Mouse (Mus musculus) heart, embryonic 15.5 days (tissue): ENCODE results near the gene Cav2. TPM values are rescaled to one million over a fixed set of nuclear protein-coding genes. Genes with fewer than 3 reads are reported as not detected.
A peak's percentile ranks its signal among the peaks of the same experiment; 100 is the strongest.

Experiments
- ATAC-seq: fragments of 200-750 bp; cut with Nextera tagmentation; replicated peaks from 2 replicates; pipeline ENCODE4 v1.8.0; 2017; ENCODE audit warnings: low read depth, moderate TSS enrichment; ENCODE audit not compliant: insufficient number of reproducible peaks, insufficient read depth, low FRiP score
- H3K27ac ChIP-seq: fragments of 300-500 bp; sonication (generic); 2 replicates; pipeline ENCODE4 v1.5.1; 2015; ENCODE audit warnings: mild to moderate bottlenecking, inconsistent platforms
- H3K27me3 ChIP-seq: fragments of 300-500 bp; sonication (generic); 2 replicates; pipeline ENCODE4 v1.6.1; 2015; ENCODE audit warnings: inconsistent platforms
- H3K36me3 ChIP-seq: fragments of 300-500 bp; sonication (generic); 2 replicates; pipeline ENCODE4 v1.6.1; 2015; ENCODE audit warnings: mild to moderate bottlenecking, inconsistent platforms
- H3K4me1 ChIP-seq: fragments of 300-500 bp; sonication (generic); replicated peaks from 2 replicates; pipeline ENCODE4 v1.6.1; 2015; ENCODE audit warnings: inconsistent platforms
- H3K4me2 ChIP-seq: fragments of 300-500 bp; sonication (generic); 2 replicates; pipeline ENCODE4 v1.6.1; 2015; ENCODE audit warnings: inconsistent platforms, mild to moderate bottlenecking, moderate library complexity
- H3K4me3 ChIP-seq: fragments of 300-500 bp; sonication (generic); 2 replicates; pipeline ENCODE4 v1.5.1; 2015; ENCODE audit warnings: mild to moderate bottlenecking, inconsistent platforms
- H3K9ac ChIP-seq: fragments of 300-500 bp; sonication (generic); 2 replicates; pipeline ENCODE4 v1.6.1; 2015; ENCODE audit warnings: mild to moderate bottlenecking, inconsistent platforms
- H3K9me3 ChIP-seq: fragments of 300-500 bp; sonication (generic); replicated peaks from 2 replicates; pipeline ENCODE4 v1.6.1; 2016; ENCODE audit warnings: inconsistent platforms
- whole genome bisulfite sequencing: fragments of 180-500 bp; shearing (Covaris S2); methylation state at CpG from one replicate; pipeline ENCODE4 v1.1.7; 2015; ENCODE audit warnings: mixed read lengths; 5-methylcytosine and 5-hydroxymethylcytosine counted together
- polyA plus RNA-seq: library from polyadenylated mRNA; unstranded; fragments of >200 nt; fragmentation: Nextera tagmentation; extraction: Ambion mirVana; gene quantifications from 2 replicates; pipeline ENCODE4 v1.2.1, GENCODE M21; 2015

The Cav2 gene
- polyA plus RNA-seq, result 40.1 and 44.2 TPM in 2 replicates

GRCm38 (mm10) chr6:17280939-17281756 lies at the start of gene Cav2:
Cav2 (plus strand) TSS chr6:17281185.
- 1% methylated on average over 33 of the region's 40 CpGs for WGBS
- Histone ChIP-seq H3K4me1 (peaks cover 16% of the 10 kb centered on the region), H3K4me2 (peak within 1 kb of the TSS; percentile 93), H3K4me3 (peak within 1 kb of the TSS; percentile 62), H3K27me3 (no peaks in the 10 kb centered on the region), H3K27ac (peak within 1 kb of the TSS; percentile 89), H3K9ac (peak within 1 kb of the TSS; percentile 66), H3K36me3 (no peaks in the 10 kb centered on the region), H3K9me3 (no peaks in the 10 kb centered on the region)
- peak; percentile 87 for ATAC-seq

- Histone ChIP-seq H3K27me3 (no peaks in the 10 kb centered on the region), H3K9ac (no peak overlapping the region), H3K4me1 (no peaks in the 10 kb centered on the region), H3K4me2 (no peak overlapping the region), H3K36me3 (no peaks in the 10 kb centered on the region), H3K27ac (no peak overlapping the region), H3K4me3 (no peak overlapping the region), H3K9me3 (no peaks in the 10 kb centered on the region)
- ATAC-seq, result no peak
- 84% methylated on average over 1 of the region's 1 CpGs for WGBS
These were observed 41.3 kb upstream of the Cav2 start for GRCm38 (mm10) chr6:17239693-17240092.

- WGBS, result 83% methylated on average over 1 of the region's 1 CpGs
- Histone ChIP-seq H3K4me3 (no peak overlapping the region), H3K36me3 (no peaks in the 10 kb centered on the region), H3K9ac (no peak overlapping the region), H3K4me2 (no peak overlapping the region), H3K4me1 (no peaks in the 10 kb centered on the region), H3K27me3 (no peaks in the 10 kb centered on the region), H3K27ac (no peak overlapping the region), H3K9me3 (no peaks in the 10 kb centered on the region)
- ATAC-seq, result no peak
These were observed 40.0 kb upstream of the Cav2 start for GRCm38 (mm10) chr6:17241013-17241412.

GRCm38 (mm10) chr6:17246959-17247358 lies 34.0 kb upstream of the Cav2 start:
- no peaks in the 10 kb centered on the region for H3K9me3 ChIP-seq
- H3K9ac ChIP-seq, result no peak overlapping the region
- H3K4me3 ChIP-seq, result no peak overlapping the region
- no peaks in the 10 kb centered on the region for H3K27me3 ChIP-seq
- H3K4me1 ChIP-seq, result no peaks in the 10 kb centered on the region
- no peaks in the 10 kb centered on the region for H3K36me3 ChIP-seq
- ATAC-seq, result no peak
- H3K27ac ChIP-seq, result no peak overlapping the region
- no peak overlapping the region for H3K4me2 ChIP-seq
- 90% methylated on average over 2 of the region's 2 CpGs for WGBS

- no peak overlapping the region for H3K4me2 ChIP-seq
- H3K9ac ChIP-seq, result no peak overlapping the region
- no peaks in the 10 kb centered on the region for H3K36me3 ChIP-seq
- H3K9me3 ChIP-seq, result no peaks in the 10 kb centered on the region
- no peaks in the 10 kb centered on the region for H3K4me1 ChIP-seq
- no peaks in the 10 kb centered on the region for H3K27me3 ChIP-seq
- ATAC-seq, result no peak
- WGBS, result 65% methylated on average over 3 of the region's 3 CpGs
- H3K4me3 ChIP-seq, result no peak overlapping the region
- H3K27ac ChIP-seq, result no peak overlapping the region
These were observed 33.3 kb upstream of the Cav2 start for GRCm38 (mm10) chr6:17247673-17248072.

- Histone ChIP-seq H3K27me3 (no peaks in the 10 kb centered on the region), H3K9ac (no peak overlapping the region), H3K4me2 (no peak overlapping the region), H3K9me3 (no peaks in the 10 kb centered on the region), H3K4me3 (no peak overlapping the region), H3K4me1 (no peaks in the 10 kb centered on the region), H3K36me3 (no peaks in the 10 kb centered on the region), H3K27ac (no peak overlapping the region)
- no peak for ATAC-seq
- 33% methylated on average over 1 of the region's 1 CpGs for WGBS
These were observed 32.7 kb upstream of the Cav2 start for GRCm38 (mm10) chr6:17248241-17248640.

- Histone ChIP-seq H3K27me3 (no peaks in the 10 kb centered on the region), H3K36me3 (no peaks in the 10 kb centered on the region), H3K4me2 (no peak overlapping the region), H3K9me3 (no peaks in the 10 kb centered on the region), H3K9ac (no peak overlapping the region), H3K27ac (no peak overlapping the region), H3K4me1 (no peaks in the 10 kb centered on the region), H3K4me3 (no peak overlapping the region)
- no peak for ATAC-seq
- WGBS, result 51% methylated on average over 1 of the region's 1 CpGs
These were observed 29.0 kb upstream of the Cav2 start for GRCm38 (mm10) chr6:17251958-17252357.

GRCm38 (mm10) chr6:17258142-17258541 lies 22.8 kb upstream of the Cav2 start:
- Histone ChIP-seq H3K4me1 (no peaks in the 10 kb centered on the region), H3K9me3 (no peaks in the 10 kb centered on the region), H3K27ac (no peak overlapping the region), H3K9ac (no peak overlapping the region), H3K4me3 (no peak overlapping the region), H3K27me3 (no peaks in the 10 kb centered on the region), H3K4me2 (no peak overlapping the region), H3K36me3 (no peaks in the 10 kb centered on the region)
- 91% methylated on average over 1 of the region's 1 CpGs for WGBS
- no peak for ATAC-seq

GRCm38 (mm10) chr6:17258911-17259310 lies 22.1 kb upstream of the Cav2 start:
- H3K27me3 ChIP-seq, result no peaks in the 10 kb centered on the region

GRCm38 (mm10) chr6:17262786-17263185 lies 18.2 kb upstream of the Cav2 start:
- Histone ChIP-seq H3K27me3 (no peaks in the 10 kb centered on the region), H3K4me2 (no peak overlapping the region), H3K9ac (no peak overlapping the region), H3K9me3 (no peaks in the 10 kb centered on the region), H3K4me3 (no peak overlapping the region), H3K27ac (no peak overlapping the region), H3K36me3 (no peaks in the 10 kb centered on the region), H3K4me1 (no peaks in the 10 kb centered on the region; the same call in 1 of the 2 replicates)
- WGBS, result 40% methylated on average over 2 of the region's 2 CpGs
- ATAC-seq, result no peak

More at GRCm38 (mm10) chr6:17258911-17259310, 22.1 kb upstream of the Cav2 start:
- H3K4me1 ChIP-seq, result no peaks in the 10 kb centered on the region
- H3K36me3 ChIP-seq, result no peaks in the 10 kb centered on the region
- 66% methylated on average over 1 of the region's 1 CpGs for WGBS
- no peak for ATAC-seq
- no peak overlapping the region for H3K4me2 ChIP-seq
- H3K4me3 ChIP-seq, result no peak overlapping the region
- no peak overlapping the region for H3K9ac ChIP-seq
- no peak overlapping the region for H3K27ac ChIP-seq
- H3K9me3 ChIP-seq, result no peaks in the 10 kb centered on the region

GRCm38 (mm10) chr6:17265043-17265442 lies 15.9 kb upstream of the Cav2 start:
- Histone ChIP-seq H3K27ac (no peak overlapping the region), H3K4me3 (no peak overlapping the region), H3K9me3 (no peaks in the 10 kb centered on the region), H3K36me3 (no peaks in the 10 kb centered on the region), H3K4me2 (no peak overlapping the region), H3K4me1 (no peaks in the 10 kb centered on the region; the same call in 1 of the 2 replicates), H3K27me3 (no peaks in the 10 kb centered on the region), H3K9ac (no peak overlapping the region)
- ATAC-seq, result no peak
- 71% methylated on average over 4 of the region's 4 CpGs for WGBS

- no peak for ATAC-seq
- Histone ChIP-seq H3K27me3 (no peaks in the 10 kb centered on the region), H3K4me3 (no peak overlapping the region), H3K4me2 (no peak overlapping the region), H3K9me3 (no peaks in the 10 kb centered on the region), H3K4me1 (no peaks in the 10 kb centered on the region; the same call in 1 of the 2 replicates), H3K27ac (no peak overlapping the region), H3K36me3 (no peaks in the 10 kb centered on the region), H3K9ac (no peak overlapping the region)
- WGBS, result 57% methylated on average over 3 of the region's 3 CpGs
These were observed 14.5 kb upstream of the Cav2 start for GRCm38 (mm10) chr6:17266466-17266865.
